Mouse (Mus musculus): Measurements from ENCODE around the gene Mpzl1.

The Mpzl1 gene

GRCm38 (mm10) chr1:165579332-165579731 lies 55.0 kb downstream of the Mpzl1 start:
- DNase-seq (ENCODE audit: low spot score) = peak; percentile 17

GRCm38 (mm10) chr1:165576459-165577112 lies 57.8 kb downstream of the Mpzl1 start:
- DNase-seq (ENCODE audit: low spot score) = no peak

GRCm38 (mm10) chr1:165576005-165576404 lies 58.3 kb downstream of the Mpzl1 start:
- no peak for DNase-seq (ENCODE audit: low spot score)

- DNase-seq (ENCODE audit: low spot score) = no peak
Measured at GRCm38 (mm10) chr1:165567466-165567865, 66.9 kb downstream of the Mpzl1 start.

GRCm38 (mm10) chr1:165565283-165565682 lies 69.1 kb downstream of the Mpzl1 start:
- no peak for DNase-seq (ENCODE audit: low spot score)

GRCm38 (mm10) chr1:165559073-165559472 lies 75.3 kb downstream of the Mpzl1 start:
- no peak for DNase-seq (ENCODE audit: low spot score)

GRCm38 (mm10) chr1:165556711-165557110 lies 77.6 kb downstream of the Mpzl1 start:
- DNase-seq (ENCODE audit: low spot score) = no peak
